Mouse (Mus musculus): Measurements from ENCODE around the gene Tpp2. TPM values are rescaled to one million over a fixed set of nuclear protein-coding genes. Genes with fewer than 3 reads are reported as not detected.
"Not testable (repeated sequence)": the region's sequence is repeated elsewhere in the genome, so short reads cannot be mapped to it uniquely, and the experiment has no call there.

Tpp2 gene
- 63.7 and 71.3 TPM in 2 replicates for polyA plus RNA-seq (2015; fragmentation: Nextera tagmentation; extraction: Ambion mirVana)

DNA sequence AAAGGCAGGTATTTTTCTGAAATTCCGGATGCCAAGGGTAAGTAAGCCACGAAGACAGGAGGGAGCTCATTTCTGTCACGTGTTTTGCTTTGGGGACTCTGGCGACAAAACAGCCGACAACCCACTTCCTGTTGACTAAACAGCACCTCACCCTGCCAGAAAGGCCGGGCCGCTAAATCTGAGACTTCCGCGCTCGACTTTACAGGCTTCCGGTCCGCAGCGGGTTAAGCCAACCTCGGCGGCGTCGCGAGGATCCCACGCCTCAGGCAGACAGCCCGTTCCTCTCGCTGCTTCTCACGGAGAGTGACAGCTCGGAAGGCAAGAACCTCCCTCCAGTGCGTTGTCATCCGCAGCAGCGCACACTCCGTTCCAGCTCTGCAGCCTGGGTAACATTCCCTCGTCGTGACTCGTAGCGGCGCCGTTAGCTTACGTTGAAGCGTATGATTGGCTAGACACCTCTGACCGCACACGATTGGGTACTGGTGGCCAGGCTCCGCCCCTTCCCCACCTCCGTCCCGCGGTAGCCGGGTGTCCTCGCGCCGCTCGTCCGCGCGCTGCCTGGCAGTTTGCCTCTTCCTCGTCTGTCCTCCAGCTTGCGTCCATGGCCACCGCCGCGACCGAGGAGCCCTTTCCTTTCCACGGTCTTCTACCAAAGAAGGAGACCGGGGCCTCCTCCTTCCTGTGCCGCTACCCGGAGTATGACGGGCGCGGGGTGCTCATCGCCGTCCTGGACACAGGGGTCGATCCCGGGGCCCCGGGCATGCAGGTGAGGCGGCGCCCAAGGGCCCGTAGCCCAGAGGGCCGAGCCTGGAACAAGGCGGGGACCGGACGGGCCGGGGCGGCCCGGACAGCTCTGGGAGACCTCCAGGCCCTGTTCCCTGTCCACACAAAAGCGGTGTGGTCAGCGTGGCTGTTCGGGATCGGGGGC, at the start of gene Tpp2:
Gene Tpp2 (plus strand): TSS at position 160 of the 928 bp plus-strand sequence.
- Histone ChIP-seq H3K9ac (replicated peaks; ENCODE audit: low read length) (peak within 1 kb of the TSS; percentile 99), H3K27me3 (ENCODE audit: insufficient read depth, low read length) (no peaks in the 10 kb centered on the region), H3K36me3 (ENCODE audit: insufficient read depth, low read length) (no peaks in the 10 kb centered on the region), H3K4me3 (ENCODE audit: low read length) (peak within 1 kb of the TSS; percentile 100), H3K27ac (ENCODE audit: low read length) (peak within 1 kb of the TSS; percentile 99), H3K4me2 (replicated peaks; ENCODE audit: low read depth, low read length) (peak within 1 kb of the TSS; percentile 56), H3K4me1 (ENCODE audit: insufficient read depth, low read length) (peaks cover 16% of the 10 kb centered on the region), H3K9me3 (ENCODE audit: low read length) (no peaks in the 10 kb centered on the region)
- under 1% methylated on average over 79 of the region's 81 CpGs for WGBS
- peak; percentile 100 for ATAC-seq (ENCODE audit: low FRiP score, low TSS enrichment)

GRCm38 (mm10) chr1:43888358-43888757, 45.1 kb upstream of the Tpp2 start:
- not testable (repeated sequence) for H3K9me3 ChIP-seq (ENCODE audit: low read length); H3K4me1 ChIP-seq (ENCODE audit: insufficient read depth, low read length); H3K4me2 ChIP-seq (replicated peaks; ENCODE audit: low read depth, low read length); H3K4me3 ChIP-seq (ENCODE audit: low read length); H3K27me3 ChIP-seq (ENCODE audit: insufficient read depth, low read length); H3K27ac ChIP-seq (ENCODE audit: low read length); H3K9ac ChIP-seq (replicated peaks; ENCODE audit: low read length); ATAC-seq (ENCODE audit: low FRiP score, low TSS enrichment); H3K36me3 ChIP-seq (ENCODE audit: insufficient read depth, low read length)
- WGBS = 84% methylated on average over 11 of the region's 11 CpGs

DNA sequence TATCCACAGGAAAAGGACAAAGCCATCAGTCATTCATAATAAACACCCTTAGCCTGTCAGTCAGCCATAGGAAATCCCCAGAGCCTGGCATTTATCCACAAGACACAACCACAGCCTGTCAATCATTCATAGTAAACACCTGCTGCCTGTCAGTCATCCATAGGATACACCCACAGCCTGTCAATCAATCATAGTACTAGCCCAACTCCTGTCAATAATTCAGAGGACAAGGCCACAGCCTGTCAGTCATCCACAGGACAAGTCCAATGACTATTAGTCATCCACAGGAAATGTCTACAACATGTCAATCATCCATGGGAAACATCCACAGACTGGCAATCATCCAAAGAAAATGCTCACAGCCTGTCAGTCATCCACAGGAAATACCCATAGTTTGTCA, 37.7 kb upstream of the Tpp2 start:
- no peak for ATAC-seq (ENCODE audit: low FRiP score, low TSS enrichment)
- no peak overlapping the region for H3K27ac ChIP-seq (ENCODE audit: low read length)
- no peaks in the 10 kb centered on the region for H3K27me3 ChIP-seq (ENCODE audit: insufficient read depth, low read length)
- no peak overlapping the region for H3K9ac ChIP-seq (replicated peaks; ENCODE audit: low read length)
- no peaks in the 10 kb centered on the region for H3K9me3 ChIP-seq (ENCODE audit: low read length)
- H3K4me1 ChIP-seq (ENCODE audit: insufficient read depth, low read length) = peaks cover 6% of the 10 kb centered on the region; the same call in 1 of the 2 replicates
- no peak overlapping the region for H3K4me2 ChIP-seq (replicated peaks; ENCODE audit: low read depth, low read length)
- no peaks in the 10 kb centered on the region for H3K36me3 ChIP-seq (ENCODE audit: insufficient read depth, low read length)
- no peak overlapping the region for H3K4me3 ChIP-seq (ENCODE audit: low read length)

- WGBS = 68% methylated on average over 2 of the region's 2 CpGs
- no peak overlapping the region for H3K27ac ChIP-seq (ENCODE audit: low read length)
- ATAC-seq (ENCODE audit: low FRiP score, low TSS enrichment) = no peak
- H3K36me3 ChIP-seq (ENCODE audit: insufficient read depth, low read length) = no peaks in the 10 kb centered on the region
- no peak overlapping the region for H3K9ac ChIP-seq (replicated peaks; ENCODE audit: low read length)
- peaks cover 6% of the 10 kb centered on the region; the same call in 1 of the 2 replicates for H3K4me1 ChIP-seq (ENCODE audit: insufficient read depth, low read length)
- H3K4me3 ChIP-seq (ENCODE audit: low read length) = no peak overlapping the region
- H3K9me3 ChIP-seq (ENCODE audit: low read length) = no peaks in the 10 kb centered on the region
- no peak overlapping the region for H3K4me2 ChIP-seq (replicated peaks; ENCODE audit: low read depth, low read length)
- no peaks in the 10 kb centered on the region for H3K27me3 ChIP-seq (ENCODE audit: insufficient read depth, low read length)
Observed at GRCm38 (mm10) chr1:43897131-43897530, 36.3 kb upstream of the Tpp2 start.

DNA sequence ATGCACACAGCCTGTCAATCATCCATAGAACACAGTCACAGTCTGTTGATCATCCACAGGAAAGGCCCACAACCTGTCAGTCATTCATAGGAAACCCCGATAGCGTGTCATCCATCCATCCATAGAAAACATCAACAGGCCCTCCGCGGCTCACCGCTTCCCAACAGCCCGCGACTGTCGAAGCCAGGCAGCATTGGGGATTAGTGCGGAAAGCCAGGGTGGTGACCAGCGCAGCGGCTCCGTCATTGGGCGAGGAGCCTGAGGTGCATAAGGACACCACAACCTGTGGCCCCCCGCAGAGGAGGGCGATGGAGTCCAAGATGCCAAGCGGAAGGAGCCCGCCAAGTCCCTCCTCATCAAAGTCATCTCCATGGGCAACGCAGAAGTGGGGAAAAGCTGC, 35.5 kb upstream of the Tpp2 start:
- H3K4me2 ChIP-seq (replicated peaks; ENCODE audit: low read depth, low read length) = no peak overlapping the region
- H3K27ac ChIP-seq (ENCODE audit: low read length) = no peak overlapping the region
- no peaks in the 10 kb centered on the region for H3K36me3 ChIP-seq (ENCODE audit: insufficient read depth, low read length)
- H3K27me3 ChIP-seq (ENCODE audit: insufficient read depth, low read length) = no peaks in the 10 kb centered on the region
- no peak overlapping the region for H3K9ac ChIP-seq (replicated peaks; ENCODE audit: low read length)
- no peak overlapping the region for H3K4me3 ChIP-seq (ENCODE audit: low read length)
- peaks cover 6% of the 10 kb centered on the region; the same call in 1 of the 2 replicates for H3K4me1 ChIP-seq (ENCODE audit: insufficient read depth, low read length)
- no peaks in the 10 kb centered on the region for H3K9me3 ChIP-seq (ENCODE audit: low read length)
- peak; percentile 39; the same call in 1 of the 2 replicates for ATAC-seq (ENCODE audit: low FRiP score, low TSS enrichment)
- WGBS = 60% methylated on average over 18 of the region's 18 CpGs

DNA sequence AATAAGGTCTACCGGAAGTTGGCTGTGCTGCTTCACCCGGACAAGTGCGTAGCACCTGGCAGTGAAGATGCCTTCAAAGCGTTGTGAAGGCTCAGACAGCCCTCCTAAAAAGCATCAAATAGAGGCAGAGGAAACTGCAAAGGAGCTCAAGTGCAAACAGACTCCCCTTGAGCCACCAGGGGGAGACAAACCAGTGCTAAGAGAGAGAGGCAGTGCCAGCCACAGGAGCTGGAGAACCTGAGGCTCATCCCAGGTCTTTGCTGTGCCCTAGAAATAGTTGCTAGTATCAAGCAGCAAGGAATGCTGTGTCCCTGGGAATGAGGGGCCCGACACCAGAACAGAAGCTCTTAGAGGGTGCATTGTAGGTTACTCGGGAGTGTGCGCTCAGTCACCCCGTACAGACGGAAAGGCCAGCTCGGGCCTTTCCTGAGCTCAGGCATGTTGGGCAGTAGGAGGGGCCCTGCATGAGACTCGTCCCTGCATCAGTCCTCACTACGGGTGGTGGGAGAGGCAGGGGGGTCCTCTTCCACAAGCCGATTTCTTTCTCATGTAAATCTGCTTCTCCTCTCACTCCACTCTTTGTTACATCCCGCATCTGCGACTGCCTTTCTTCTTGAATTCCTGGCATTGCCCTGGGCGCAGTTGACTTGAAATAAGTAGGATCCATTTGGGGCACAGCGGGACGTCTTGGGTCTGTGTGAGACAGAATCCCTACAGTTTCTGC, 34.3 kb upstream of the Tpp2 start:
- H3K9ac ChIP-seq (replicated peaks; ENCODE audit: low read length) = peak overlapping the region; percentile 31
- H3K36me3 ChIP-seq (ENCODE audit: insufficient read depth, low read length) = no peaks in the 10 kb centered on the region
- H3K27ac ChIP-seq (ENCODE audit: low read length) = no peak overlapping the region
- peaks cover 6% of the 10 kb centered on the region; the same call in 1 of the 2 replicates for H3K4me1 ChIP-seq (ENCODE audit: insufficient read depth, low read length)
- H3K4me2 ChIP-seq (replicated peaks; ENCODE audit: low read depth, low read length) = peak overlapping the region; percentile 51
- H3K4me3 ChIP-seq (ENCODE audit: low read length) = peak overlapping the region; percentile 17; the same call in 1 of the 2 replicates
- WGBS = 22% methylated on average over 18 of the region's 18 CpGs
- H3K27me3 ChIP-seq (ENCODE audit: insufficient read depth, low read length) = no peaks in the 10 kb centered on the region
- peak; percentile 72 for ATAC-seq (ENCODE audit: low FRiP score, low TSS enrichment)
- H3K9me3 ChIP-seq (ENCODE audit: low read length) = no peaks in the 10 kb centered on the region

GRCm38 (mm10) chr1:43902417-43902816, 31.0 kb upstream of the Tpp2 start:
- no peak overlapping the region for H3K4me2 ChIP-seq (replicated peaks; ENCODE audit: low read depth, low read length)
- WGBS = 85% methylated on average over 1 of the region's 1 CpGs

DNA sequence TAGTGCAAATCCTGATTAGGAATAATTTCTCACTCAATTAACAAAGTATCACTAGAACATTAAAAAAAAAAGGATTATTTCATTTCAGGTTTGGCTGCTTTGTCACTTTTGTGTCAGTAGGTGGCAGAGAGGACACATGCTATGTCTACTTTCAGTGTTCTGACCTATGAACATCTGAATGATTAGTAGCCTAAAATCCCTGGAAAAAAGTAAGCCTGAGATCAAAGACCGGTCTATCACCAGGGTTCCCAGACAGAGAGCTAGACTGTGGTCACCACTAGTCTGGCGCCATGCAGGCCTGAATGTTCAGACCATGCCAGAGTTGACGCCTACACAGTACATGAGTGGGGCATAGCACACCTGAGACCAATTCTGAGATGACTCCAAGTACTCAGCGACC, 30.6 kb upstream of the Tpp2 start:
- H3K4me3 ChIP-seq (ENCODE audit: low read length) = no peak overlapping the region
- H3K9me3 ChIP-seq (ENCODE audit: low read length) = no peaks in the 10 kb centered on the region
- peaks cover 3% of the 10 kb centered on the region; the same call in 1 of the 2 replicates for H3K4me1 ChIP-seq (ENCODE audit: insufficient read depth, low read length)
- ATAC-seq (ENCODE audit: low FRiP score, low TSS enrichment) = 0 out of 2 replicates have a peak, but pooled peaks have one; percentile 31
- no peak overlapping the region for H3K27ac ChIP-seq (ENCODE audit: low read length)
- H3K27me3 ChIP-seq (ENCODE audit: insufficient read depth, low read length) = no peaks in the 10 kb centered on the region
- WGBS = 73% methylated on average over 4 of the region's 4 CpGs
- no peak overlapping the region for H3K4me2 ChIP-seq (replicated peaks; ENCODE audit: low read depth, low read length)
- H3K9ac ChIP-seq (replicated peaks; ENCODE audit: low read length) = no peak overlapping the region
- no peaks in the 10 kb centered on the region for H3K36me3 ChIP-seq (ENCODE audit: insufficient read depth, low read length)

More at GRCm38 (mm10) chr1:43902417-43902816, 31.0 kb upstream of the Tpp2 start:
- Histone ChIP-seq H3K27me3 (ENCODE audit: insufficient read depth, low read length) (no peaks in the 10 kb centered on the region), H3K27ac (ENCODE audit: low read length) (no peak overlapping the region), H3K36me3 (ENCODE audit: insufficient read depth, low read length) (no peaks in the 10 kb centered on the region), H3K9me3 (ENCODE audit: low read length) (no peaks in the 10 kb centered on the region), H3K9ac (replicated peaks; ENCODE audit: low read length) (no peak overlapping the region), H3K4me3 (ENCODE audit: low read length) (no peak overlapping the region), H3K4me1 (ENCODE audit: insufficient read depth, low read length) (peaks cover 6% of the 10 kb centered on the region; the same call in 1 of the 2 replicates)
- no peak for ATAC-seq (ENCODE audit: low FRiP score, low TSS enrichment)

DNA sequence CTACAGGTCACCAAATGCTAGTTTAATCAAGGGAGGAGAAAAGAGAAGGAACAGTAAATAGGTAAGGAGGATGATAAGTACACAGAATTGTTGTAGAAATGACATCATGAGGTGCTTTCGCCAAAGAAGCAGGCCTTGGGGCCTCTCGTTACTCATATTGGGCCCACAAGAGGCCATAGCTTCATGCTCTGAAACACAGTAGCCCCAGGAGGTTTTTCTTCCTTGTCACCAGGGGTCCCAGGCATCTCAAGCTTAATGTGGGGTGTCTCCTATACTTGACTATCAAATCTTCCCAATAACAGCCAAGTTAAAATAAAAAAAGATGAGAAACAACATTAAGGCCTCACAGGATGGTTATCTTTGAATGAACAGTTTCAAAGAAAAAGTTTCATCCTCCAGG, 18.0 kb upstream of the Tpp2 start:
- Histone ChIP-seq H3K27ac (ENCODE audit: low read length) (no peak overlapping the region), H3K9ac (replicated peaks; ENCODE audit: low read length) (no peak overlapping the region), H3K4me1 (ENCODE audit: insufficient read depth, low read length) (no peaks in the 10 kb centered on the region), H3K9me3 (ENCODE audit: low read length) (no peaks in the 10 kb centered on the region), H3K27me3 (ENCODE audit: insufficient read depth, low read length) (no peaks in the 10 kb centered on the region), H3K36me3 (ENCODE audit: insufficient read depth, low read length) (no peaks in the 10 kb centered on the region), H3K4me3 (ENCODE audit: low read length) (no peak overlapping the region), H3K4me2 (replicated peaks; ENCODE audit: low read depth, low read length) (no peak overlapping the region)
- WGBS = 78% methylated on average over 2 of the region's 2 CpGs
- ATAC-seq (ENCODE audit: low FRiP score, low TSS enrichment) = no peak

Data from kidney, embryonic 16.5 days (tissue).